Mouse (Mus musculus): ENCODE measurements around the gene Nav2.

- TF ChIP-seq CTCF (conservative IDR thresholded peaks at IDR 0.05; ENCODE audit: low read length), result no peak
- TF ChIP-seq POU5F1 (IDR thresholded peaks at IDR 0.05; ENCODE audit: borderline replicate concordance, low read length), result no peak
Observed at GRCm38 (mm10) chr7:49343752-49344484, 435.4 kb downstream of the Nav2 start.

All from E14TG2a.4 (cell line).